Mouse (Mus musculus) megakaryocyte, embryonic 14.5 days (primary cell): ENCODE data around the gene Spata6. TPM values are rescaled to one million over a fixed set of nuclear protein-coding genes. Genes with fewer than 3 reads are reported as not detected.

Source experiments
- H3K27me3 ChIP-seq: replicated peaks from 2 replicates; pipeline ENCODE3; 2012; ENCODE audit warnings: inconsistent platforms
- H3K36me3 ChIP-seq: replicated peaks from 2 replicates; pipeline ENCODE3; 2012; ENCODE audit warnings: low read length, inconsistent platforms, mixed read lengths
- H3K4me1 ChIP-seq: 2 replicates; pipeline ENCODE4 v1.6.1; 2012; ENCODE audit warnings: inconsistent platforms
- H3K4me3 ChIP-seq: replicated peaks from 2 replicates; pipeline ENCODE3; 2012; ENCODE audit warnings: moderate library complexity, mild to moderate bottlenecking, inconsistent platforms
- H3K9me3 ChIP-seq: 2 replicates; pipeline ENCODE4 v1.6.1; 2012; ENCODE audit warnings: inconsistent platforms
- FLI1 ChIP-seq: IDR thresholded peaks from 2 replicates; pipeline ENCODE4 v1.6.1; 2012; ENCODE audit warnings: low read length, inconsistent platforms, mixed read lengths
- GATA1 ChIP-seq: IDR thresholded peaks from 3 replicates; pipeline ENCODE4 v1.6.1; 2012; ENCODE audit warnings: mixed read lengths, low read length, inconsistent platforms, borderline replicate concordance
- polyA plus RNA-seq: library from polyadenylated mRNA; stranded (reverse); fragments of >175 nt; gene quantifications from 2 replicates; pipeline ENCODE4 v1.2.3, GENCODE M21; 2012; ENCODE audit warnings: low replicate concordance; ENCODE audit not compliant: insufficient read depth

The Spata6 gene
- polyA plus RNA-seq: 6.1 TPM in 1 of 2 replicates, not detected in the other

GRCm38 (mm10) chr4:111719776-111720661, at the start of gene Spata6:
Gene Spata6, plus strand, starts transcription at chr4:111719984.
- Histone ChIP-seq H3K27me3 (peaks cover 2% of the 10 kb centered on the region), H3K36me3 (peaks cover 4% of the 10 kb centered on the region), H3K4me3 (peak within 1 kb of the TSS; percentile 95), H3K9me3 (no peaks in the 10 kb centered on the region), H3K4me1 (peaks cover 22% of the 10 kb centered on the region)
- TF ChIP-seq GATA1 (no peak), FLI1 (no peak)

- no peak for TF ChIP-seq GATA1
- no peak for TF ChIP-seq FLI1
- H3K27me3 ChIP-seq: no peaks in the 10 kb centered on the region
- peaks cover 49% of the 10 kb centered on the region for H3K4me1 ChIP-seq
- H3K9me3 ChIP-seq: no peaks in the 10 kb centered on the region
- H3K4me3 ChIP-seq: no peak overlapping the region
- no peaks in the 10 kb centered on the region for H3K36me3 ChIP-seq
These were observed 49.0 kb upstream of the Spata6 start for GRCm38 (mm10) chr4:111670566-111671421.

- peaks cover 42% of the 10 kb centered on the region for H3K4me1 ChIP-seq
These were observed 48.3 kb upstream of the Spata6 start for GRCm38 (mm10) chr4:111671440-111671839.

GRCm38 (mm10) chr4:111673904-111674303, 45.9 kb upstream of the Spata6 start:
- TF ChIP-seq FLI1 (no peak), GATA1 (no peak)
- Histone ChIP-seq H3K36me3 (no peaks in the 10 kb centered on the region), H3K4me1 (peaks cover 24% of the 10 kb centered on the region), H3K4me3 (no peak overlapping the region), H3K9me3 (no peaks in the 10 kb centered on the region), H3K27me3 (no peaks in the 10 kb centered on the region)

More at GRCm38 (mm10) chr4:111671440-111671839, 48.3 kb upstream of the Spata6 start:
- no peak for TF ChIP-seq GATA1
- Histone ChIP-seq H3K27me3 (no peaks in the 10 kb centered on the region), H3K4me3 (no peak overlapping the region), H3K36me3 (no peaks in the 10 kb centered on the region), H3K9me3 (no peaks in the 10 kb centered on the region)

GRCm38 (mm10) chr4:111681926-111682325, 37.9 kb upstream of the Spata6 start:
- Histone ChIP-seq H3K4me1 (peaks cover 6% of the 10 kb centered on the region; the same call in 1 of the 2 replicates), H3K27me3 (no peaks in the 10 kb centered on the region), H3K4me3 (no peak overlapping the region), H3K9me3 (no peaks in the 10 kb centered on the region), H3K36me3 (no peaks in the 10 kb centered on the region)
- TF ChIP-seq GATA1: no peak
- TF ChIP-seq FLI1: no peak

- Histone ChIP-seq H3K4me1 (peaks cover 12% of the 10 kb centered on the region; the same call in 1 of the 2 replicates), H3K27me3 (no peaks in the 10 kb centered on the region), H3K4me3 (no peak overlapping the region), H3K36me3 (no peaks in the 10 kb centered on the region), H3K9me3 (no peaks in the 10 kb centered on the region)
- TF ChIP-seq GATA1 (no peak), FLI1 (no peak)
These were observed 37.0 kb upstream of the Spata6 start for GRCm38 (mm10) chr4:111682793-111683192.

- Histone ChIP-seq H3K4me3 (no peak overlapping the region), H3K27me3 (no peaks in the 10 kb centered on the region), H3K9me3 (no peaks in the 10 kb centered on the region), H3K36me3 (no peaks in the 10 kb centered on the region), H3K4me1 (peaks cover 12% of the 10 kb centered on the region; the same call in 1 of the 2 replicates)
- TF ChIP-seq GATA1: no peak
- no peak for TF ChIP-seq FLI1
These were observed 35.9 kb upstream of the Spata6 start for GRCm38 (mm10) chr4:111683843-111684242.

GRCm38 (mm10) chr4:111685951-111686350, 33.8 kb upstream of the Spata6 start:
- Histone ChIP-seq H3K4me3 (no peak overlapping the region), H3K4me1 (peaks cover 12% of the 10 kb centered on the region; the same call in 1 of the 2 replicates), H3K36me3 (no peaks in the 10 kb centered on the region), H3K27me3 (peaks cover 5% of the 10 kb centered on the region), H3K9me3 (no peaks in the 10 kb centered on the region)
- TF ChIP-seq GATA1 (no peak), FLI1 (no peak)

- TF ChIP-seq FLI1 (no peak), GATA1 (no peak)
- peak overlapping the region; percentile 89 for H3K4me3 ChIP-seq
- no peaks in the 10 kb centered on the region for H3K36me3 ChIP-seq
- no peaks in the 10 kb centered on the region for H3K9me3 ChIP-seq
- H3K4me1 ChIP-seq: peaks cover 12% of the 10 kb centered on the region; the same call in 1 of the 2 replicates
- peaks cover 10% of the 10 kb centered on the region for H3K27me3 ChIP-seq
These were observed 32.8 kb upstream of the Spata6 start for GRCm38 (mm10) chr4:111686951-111687350.
